Mouse (Mus musculus) brain, embryonic 14.5 days (tissue): ENCODE data around the gene 1700031F05Rik. TPM values are rescaled to one million over a fixed set of nuclear protein-coding genes. Genes with fewer than 3 reads are reported as not detected.
"Not testable (repeated sequence)": the region's sequence is repeated elsewhere in the genome, so short reads cannot be mapped to it uniquely, and the experiment has no call there.

Source experiments
- DNase-seq: peaks from one replicate; pipeline ENCODE4 v3.0.0-alpha.2; 2011; ENCODE audit warnings: low read depth
- CTCF ChIP-seq: fragments of 200-500 bp; IDR thresholded peaks from 2 replicates; pipeline ENCODE4 v1.5.1; 2012; ENCODE audit warnings: inconsistent platforms, mild to moderate bottlenecking, moderate library complexity, borderline replicate concordance; ENCODE audit not compliant: insufficient read depth, insufficient read length; ENCODE audit errors: extremely low read depth
- POLR2A ChIP-seq: fragments of 200-500 bp; IDR thresholded peaks from 2 replicates; pipeline ENCODE4 v1.6.1; 2012; ENCODE audit warnings: mild to moderate bottlenecking, inconsistent platforms, borderline replicate concordance; ENCODE audit not compliant: poor library complexity, insufficient read depth, insufficient read length, severe bottlenecking; ENCODE audit errors: extremely low read depth
- polyA plus RNA-seq: library from polyadenylated mRNA; depleted of rRNA; stranded (reverse); fragments of >200 nt; gene quantifications from 2 replicates; pipeline ENCODE4 v1.2.3, GENCODE M21; 2012; rRNA removed

Gene 1700031F05Rik
- not detected in 2 replicates for polyA plus RNA-seq

DNA sequence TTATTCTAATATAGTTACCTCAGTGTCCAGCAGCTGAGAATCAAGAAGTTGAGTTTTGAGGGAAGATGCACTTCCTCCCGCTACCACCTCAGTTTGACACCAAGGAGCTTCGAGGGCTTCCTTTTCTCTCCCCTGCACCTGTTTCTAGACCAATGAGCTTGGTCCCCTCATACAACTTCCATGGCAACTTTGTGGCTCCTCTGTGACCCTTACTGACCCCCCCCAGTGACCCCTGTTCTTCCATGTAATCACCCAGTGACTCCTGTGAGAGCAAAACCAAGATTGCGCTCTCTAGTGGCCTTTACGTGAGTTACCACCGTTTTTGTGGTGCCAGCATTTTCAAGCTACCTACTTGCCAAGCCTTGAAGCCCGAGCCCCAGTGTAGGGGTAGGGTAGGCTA, at the start of gene 1700031F05Rik:
1700031F05Rik (minus strand) TSS at position 101 of the 400 bp plus-strand sequence.
- no peak for TF ChIP-seq POLR2A
- no peak for TF ChIP-seq CTCF
- DNase-seq, result no peak

DNA sequence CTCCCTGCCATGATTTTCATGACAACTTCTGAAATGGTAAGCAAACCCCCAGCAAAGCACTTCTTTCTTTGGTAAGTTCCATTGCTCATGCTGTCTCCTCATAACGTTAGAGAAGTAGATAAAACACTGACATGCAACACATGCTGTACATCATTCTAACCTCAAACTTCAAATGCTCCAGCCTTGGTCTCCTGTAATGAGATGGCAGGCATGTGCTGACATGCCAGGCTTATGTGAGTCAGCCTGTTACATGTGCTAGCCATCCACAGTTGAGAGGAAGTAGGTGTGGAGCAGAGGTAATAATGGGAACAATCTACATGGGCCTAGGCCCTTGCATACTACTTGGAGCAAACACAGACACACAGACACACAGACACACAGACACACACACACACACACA, 47.1 kb upstream of the 1700031F05Rik start:
- not testable (repeated sequence) for DNase-seq

DNA sequence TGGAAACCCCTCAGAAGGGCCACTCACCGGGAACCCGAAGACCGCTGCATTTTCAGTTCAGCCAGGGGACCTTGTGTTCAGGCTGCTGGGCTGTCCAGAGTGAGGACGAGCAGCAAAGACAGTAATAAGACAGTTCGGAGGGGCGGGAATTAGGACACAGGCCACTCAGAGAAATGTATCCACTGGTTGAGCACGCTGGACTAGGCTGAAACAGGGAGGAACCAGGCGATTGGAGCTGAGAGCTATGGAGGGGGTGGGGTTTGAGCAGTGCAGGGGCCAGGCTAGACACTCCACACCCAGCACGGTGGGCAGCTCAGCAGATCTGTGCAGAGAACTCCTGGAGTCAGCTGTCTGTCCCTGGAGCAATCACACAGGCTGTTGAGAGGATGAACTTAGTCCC, 40.8 kb upstream of the 1700031F05Rik start, which contains the start of the genes Dmrtc1a and 1700011M02Rik:
Dmrtc1a (minus strand) TSS at position 101 of the 400 bp plus-strand sequence.
1700011M02Rik (plus strand) TSS at position 319 of the 400 bp plus-strand sequence.
- not testable (repeated sequence) for DNase-seq

DNA sequence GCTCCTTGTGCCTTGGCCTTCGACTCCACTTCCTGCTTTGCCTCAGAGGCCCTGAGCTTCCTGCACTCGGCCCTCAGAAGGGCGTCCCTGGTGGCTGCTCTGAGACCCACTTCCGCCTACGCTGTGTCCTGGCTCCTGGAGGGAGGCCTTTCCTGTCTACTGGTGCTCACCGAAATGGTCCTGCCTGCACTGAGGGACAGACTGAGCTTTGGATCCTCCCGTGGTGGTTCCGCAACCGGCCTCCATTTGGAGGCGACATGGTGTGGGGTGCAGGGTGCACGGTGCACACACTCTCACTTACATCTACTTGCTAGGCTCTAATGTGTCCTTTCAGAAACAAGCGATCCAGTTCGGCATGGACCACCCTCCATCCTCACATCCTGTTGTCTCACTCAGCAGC, 13.3 kb downstream of the 1700031F05Rik start, which contains the start of gene Dmrtc1c2:
Dmrtc1c2 (minus strand) TSS at position 101 of the 400 bp plus-strand sequence.
- not testable (repeated sequence) for DNase-seq

DNA sequence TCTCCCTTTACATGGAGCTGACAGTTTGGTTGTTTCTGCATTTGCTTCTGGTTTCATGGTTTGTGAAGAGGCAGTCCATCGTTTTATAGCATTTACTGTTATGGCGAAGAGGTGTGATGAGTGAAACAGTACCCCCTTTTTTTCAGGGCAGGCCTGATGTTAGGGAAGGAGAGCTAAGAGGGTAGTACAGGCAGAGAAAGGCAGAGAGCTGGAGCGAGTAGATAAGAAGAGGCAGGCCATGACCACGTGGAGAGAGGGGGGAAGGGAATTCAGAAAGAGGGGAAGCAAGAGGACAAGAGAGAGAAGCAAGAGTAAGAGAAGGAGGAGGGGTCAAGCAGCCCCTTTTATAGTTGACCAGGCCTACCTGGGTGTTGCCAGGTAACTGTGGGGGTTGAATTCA, 55.5 kb downstream of the 1700031F05Rik start:
- no peak for DNase-seq
- TF ChIP-seq CTCF (no peak), POLR2A (no peak)

Other genes with a start within 250 kb of the 1700031F05Rik start
- gene Phka1, start 223.7 kb downstream of the 1700031F05Rik start, polyA plus RNA-seq, result 7.4 and 7.9 TPM in 2 replicates
- not detected in 2 replicates for gene Gm3880, start 181.0 kb downstream of the 1700031F05Rik start, polyA plus RNA-seq
- gene Gm9112, start 160.3 kb downstream of the 1700031F05Rik start, polyA plus RNA-seq, result not detected in 2 replicates
- gene Dmrtc1b, start 160.1 kb downstream of the 1700031F05Rik start, polyA plus RNA-seq, result not detected in 2 replicates
- gene Dmrtc1c1, start 65.0 kb downstream of the 1700031F05Rik start, polyA plus RNA-seq, result not detected in 2 replicates
- gene Dmrtc1c2, start 13.4 kb downstream of the 1700031F05Rik start, polyA plus RNA-seq, result not detected in 2 replicates
- gene Dmrtc1a, start 40.7 kb upstream of the 1700031F05Rik start, polyA plus RNA-seq, result 1.0 and 1.2 TPM in 2 replicates
- gene 1700011M02Rik, start 40.9 kb upstream of the 1700031F05Rik start, polyA plus RNA-seq, result not detected in 2 replicates
- not detected in 2 replicates for gene 1700018G05Rik, start 60.4 kb upstream of the 1700031F05Rik start, polyA plus RNA-seq